Mouse (Mus musculus) cerebellum, adult 8-10 months (tissue): Measurements from ENCODE around the gene Oas2.

Experiments
- DNase-seq: peaks from one replicate; pipeline ENCODE4 v3.0.0; 2022

Gene Oas2

GRCm38 (mm10) chr5:120725811-120726455, 23.7 kb downstream of the Oas2 start:
- DNase-seq: no peak

- no peak for DNase-seq
These were observed 28.6 kb downstream of the Oas2 start for GRCm38 (mm10) chr5:120721005-120721404.

DNA sequence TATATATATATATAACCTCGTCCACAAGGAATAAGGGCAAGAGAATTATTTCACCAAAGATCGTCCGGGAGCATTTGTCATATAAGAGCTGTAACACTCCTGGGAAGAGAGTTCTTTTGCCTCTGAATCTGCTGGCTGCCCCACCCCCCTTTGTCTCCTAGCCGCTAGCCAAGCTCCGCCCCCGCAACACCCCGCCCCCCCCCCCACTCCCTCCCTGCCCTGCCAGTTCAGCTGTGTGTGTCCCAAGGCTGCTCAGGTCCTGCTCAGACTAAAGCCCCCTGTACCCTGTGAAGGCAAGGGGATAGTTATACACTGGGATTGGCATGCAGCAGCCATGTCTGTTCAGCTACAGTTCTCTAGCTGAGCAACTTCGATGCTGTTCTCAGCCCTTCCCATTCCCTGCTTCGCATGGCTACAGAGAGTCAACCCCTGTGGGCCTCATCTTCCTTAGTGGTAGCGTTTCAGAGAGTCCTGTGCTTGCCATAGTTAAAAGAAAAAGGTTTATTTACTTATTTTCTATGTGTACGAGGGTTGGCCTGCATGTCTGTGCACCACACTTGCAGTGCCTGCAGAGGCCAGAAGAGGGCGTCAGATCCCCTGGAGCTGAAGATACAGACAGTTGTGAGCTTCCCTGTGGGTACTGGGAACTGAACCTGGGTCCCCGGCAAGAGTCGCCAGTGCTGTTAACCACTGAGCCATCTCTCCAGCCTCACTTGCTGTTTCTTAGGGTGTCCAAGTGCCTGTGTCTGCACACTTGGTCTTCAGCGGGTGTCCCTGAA, 30.9 kb downstream of the Oas2 start:
- no peak for DNase-seq

DNA sequence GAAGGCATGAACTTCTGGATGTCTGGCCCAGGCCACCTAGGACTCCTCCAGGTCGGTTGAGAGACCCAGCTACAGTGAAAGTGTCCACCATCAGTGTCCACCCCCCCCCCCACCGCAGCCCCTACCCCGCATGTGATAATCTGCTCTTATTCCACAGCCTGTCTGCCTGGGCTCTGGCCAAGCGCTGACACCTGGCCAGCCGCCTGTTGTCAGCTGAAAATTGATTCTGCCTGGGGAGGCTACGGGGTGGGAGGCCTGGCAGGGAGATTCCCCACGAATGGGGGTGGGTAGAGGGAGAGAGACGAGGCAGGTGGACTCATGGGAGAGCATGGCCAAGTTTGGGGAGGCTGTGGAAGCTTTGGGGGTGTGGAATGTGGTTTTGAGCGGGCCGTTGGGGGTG, 32.5 kb downstream of the Oas2 start:
- no peak for DNase-seq

DNA sequence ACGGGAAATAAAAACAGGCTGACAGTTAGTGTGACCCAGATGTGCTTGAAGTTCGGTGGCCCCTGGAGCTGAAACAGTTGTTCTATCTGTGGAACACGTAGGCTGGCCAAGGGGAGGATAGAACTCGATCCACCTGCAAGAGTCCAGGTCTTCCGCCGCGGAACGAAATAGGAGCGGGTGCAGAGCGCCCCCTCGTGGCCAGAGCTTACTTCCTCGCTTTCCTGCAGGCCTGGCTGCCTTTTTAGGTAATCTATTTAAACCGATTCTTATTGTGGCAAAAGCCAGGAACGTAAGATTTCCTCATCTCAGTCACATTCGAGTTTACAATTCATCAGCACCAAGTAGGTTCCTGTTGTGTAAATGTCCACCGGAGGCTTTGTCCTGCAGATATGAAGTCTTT, 35.3 kb downstream of the Oas2 start:
- peak; percentile 88 for DNase-seq

- no peak for DNase-seq
These were observed 36.9 kb downstream of the Oas2 start for GRCm38 (mm10) chr5:120712721-120713120.

GRCm38 (mm10) chr5:120711827-120712226, 37.8 kb downstream of the Oas2 start, which contains the start of gene Dtx1:
Gene Dtx1, minus strand, starts transcription at chr5:120711927.
- DNase-seq: no peak

GRCm38 (mm10) chr5:120711416-120711815, 38.2 kb downstream of the Oas2 start:
- peak; percentile 77 for DNase-seq

- no peak for DNase-seq
These were observed 38.8 kb downstream of the Oas2 start for GRCm38 (mm10) chr5:120710826-120711248.

- DNase-seq: peak; percentile 61
These were observed 39.4 kb downstream of the Oas2 start for GRCm38 (mm10) chr5:120710161-120710825.

- no peak for DNase-seq
These were observed 42.7 kb downstream of the Oas2 start for GRCm38 (mm10) chr5:120706976-120707375.

DNA sequence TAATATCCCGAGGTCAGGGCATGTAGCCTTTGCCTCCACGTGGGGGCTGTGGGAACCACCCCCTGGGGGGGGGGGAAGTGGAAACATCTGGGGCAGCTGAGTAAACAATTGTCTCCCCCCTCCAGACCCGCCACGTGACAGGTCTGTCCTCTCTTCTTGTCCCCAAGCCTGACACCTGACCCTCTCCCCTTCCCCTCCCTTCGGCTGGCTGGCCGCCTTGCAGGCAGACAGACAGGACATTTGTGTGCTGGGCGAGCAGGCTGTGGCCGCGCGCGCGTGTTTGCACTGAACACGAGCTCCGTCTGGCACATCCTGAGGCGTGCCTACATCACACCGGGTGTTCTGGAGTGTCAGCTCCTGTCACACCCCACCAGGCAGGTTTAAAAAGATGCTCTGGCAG, 43.1 kb downstream of the Oas2 start:
- peak; percentile 57 for DNase-seq

- no peak for DNase-seq
These were observed 45.2 kb downstream of the Oas2 start for GRCm38 (mm10) chr5:120704421-120704820.

DNA sequence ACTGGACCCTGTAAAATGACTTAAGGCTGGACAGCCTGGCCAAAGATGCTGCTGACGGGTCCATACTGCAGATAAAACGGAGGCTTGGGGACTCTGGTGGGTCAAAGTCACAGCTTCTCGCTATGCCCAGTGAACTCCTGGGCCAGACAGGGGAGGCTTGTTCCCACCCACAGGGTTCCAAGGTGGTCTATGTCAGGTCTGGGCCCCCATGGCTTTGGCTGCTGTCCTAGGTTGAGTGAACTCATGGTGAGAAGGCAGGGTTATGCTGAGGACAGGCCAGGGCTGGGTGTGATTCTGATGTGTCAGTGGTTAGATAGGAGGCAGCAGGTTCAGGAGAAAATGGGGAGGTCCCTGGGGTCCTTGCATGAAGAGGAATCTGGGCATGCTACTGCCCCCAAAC, 46.0 kb downstream of the Oas2 start:
- DNase-seq: no peak

GRCm38 (mm10) chr5:120702969-120703368, 46.7 kb downstream of the Oas2 start:
- DNase-seq: peak; percentile 84

DNA sequence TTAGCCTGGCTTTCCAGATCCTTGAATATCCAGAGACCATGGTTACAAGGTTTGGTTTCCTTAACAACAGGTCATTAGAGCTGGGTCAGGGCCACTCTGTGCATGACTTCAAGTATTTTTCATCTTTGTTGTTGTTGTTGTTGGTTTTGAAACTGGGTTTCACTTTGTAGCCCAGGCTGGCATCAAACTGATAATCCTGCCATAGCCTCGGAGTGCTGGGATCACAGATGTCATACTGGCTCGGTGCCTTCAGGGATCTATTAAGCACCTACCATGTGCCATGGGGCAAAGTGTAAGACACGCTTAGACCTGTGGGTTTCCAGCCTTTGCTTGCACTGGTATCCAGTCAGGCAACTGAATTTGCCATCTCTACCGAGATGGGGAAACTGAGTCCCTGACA, 47.2 kb downstream of the Oas2 start:
- peak; percentile 68 for DNase-seq

DNA sequence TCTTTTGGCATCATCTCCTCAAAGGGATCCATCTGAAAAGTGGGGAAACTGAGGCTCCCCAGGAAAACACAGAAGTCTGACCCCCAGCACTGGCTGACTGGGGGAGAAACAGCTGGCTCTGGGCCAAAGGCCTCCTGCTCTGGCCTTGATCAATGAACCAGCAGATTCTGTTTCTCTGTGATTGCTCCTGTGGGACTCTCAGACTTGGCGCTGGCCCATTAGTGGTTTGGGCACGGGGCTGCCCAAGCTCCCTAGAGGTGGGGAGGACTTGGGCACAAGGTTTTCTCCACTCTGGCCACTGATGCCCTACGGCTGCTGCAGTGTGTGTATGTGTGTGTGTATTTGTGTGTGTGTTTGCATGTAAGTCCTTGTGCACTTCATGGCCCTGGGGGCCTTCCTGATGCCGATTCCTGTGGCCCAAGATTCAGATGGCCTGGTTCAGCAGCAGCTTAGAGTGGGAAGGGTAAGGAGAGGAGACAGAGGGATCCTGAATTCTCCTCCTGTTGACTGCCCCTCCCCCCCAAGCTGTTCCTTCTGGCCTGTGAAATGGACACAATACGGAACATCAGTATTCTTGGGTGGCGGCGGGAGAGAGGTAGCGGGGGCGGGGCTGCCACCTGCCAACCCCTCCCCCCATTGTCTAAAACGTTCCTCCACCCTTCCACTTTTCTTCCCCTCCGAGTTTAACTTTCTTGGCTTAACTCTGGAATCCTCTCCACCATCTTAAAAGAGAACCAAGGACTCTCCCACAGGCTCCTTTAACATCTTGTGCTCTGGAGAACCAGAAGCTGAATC, 48.5 kb downstream of the Oas2 start:
- DNase-seq: no peak

- DNase-seq: peak; percentile 59
These were observed 50.8 kb downstream of the Oas2 start for GRCm38 (mm10) chr5:120698801-120699391.

GRCm38 (mm10) chr5:120698181-120698580, 51.5 kb downstream of the Oas2 start:
- DNase-seq: no peak

GRCm38 (mm10) chr5:120696865-120697264, 52.8 kb downstream of the Oas2 start:
- no peak for DNase-seq

GRCm38 (mm10) chr5:120696057-120696743, 53.5 kb downstream of the Oas2 start:
- DNase-seq: no peak

DNA sequence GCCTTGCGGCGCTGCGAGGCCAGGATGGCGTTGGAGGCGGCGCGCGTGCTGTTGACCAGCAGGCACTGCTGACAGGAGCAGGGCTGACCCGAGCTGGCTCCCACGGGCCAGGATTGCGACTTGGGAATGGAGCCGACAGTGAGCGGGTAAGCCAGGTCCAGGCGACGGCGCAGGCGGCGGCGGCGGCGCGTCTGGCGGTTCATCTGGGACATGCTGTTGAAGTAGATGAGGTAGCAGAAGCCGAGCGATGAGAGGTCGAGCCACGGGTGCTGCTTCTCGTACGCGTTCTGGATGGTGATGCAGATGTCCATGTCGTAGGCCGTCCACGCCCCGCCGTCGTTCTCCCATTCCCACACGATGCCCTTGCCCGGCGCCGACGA, 55.0 kb downstream of the Oas2 start:
- DNase-seq: no peak
